Mouse (Mus musculus): Measurements from ENCODE around the gene C2cd2l.

DNA sequence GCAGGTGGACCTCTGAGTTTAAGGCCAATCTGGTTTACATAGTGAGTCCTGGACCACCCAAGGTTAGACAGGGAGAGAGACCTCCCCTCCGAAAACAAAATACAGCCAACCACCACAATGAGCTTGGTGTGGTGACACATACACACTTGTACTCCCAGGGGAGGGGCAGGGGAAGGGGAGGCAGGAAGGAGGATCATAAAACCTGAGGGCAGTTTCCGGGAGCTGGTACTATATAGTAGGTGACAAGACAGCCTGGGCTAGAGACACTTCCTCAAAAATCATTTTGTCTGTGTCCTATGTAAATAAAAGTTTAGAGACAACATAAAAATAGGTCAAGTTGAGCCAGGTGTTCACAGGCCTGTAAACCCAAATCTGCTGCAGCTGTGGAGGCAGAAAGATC is 12.8 kb downstream of the C2cd2l start:
- TF ChIP-seq CTCF (IDR thresholded peaks at IDR 0.05; ENCODE audit: insufficient read depth, low read length) (no peak), POLR2A (IDR thresholded peaks at IDR 0.05; ENCODE audit: borderline replicate concordance, extremely low read depth, low read depth, low read length) (no peak)

Data from lung, adult 2 months (tissue).